Mouse (Mus musculus): Measurements from ENCODE around the gene Tecta.

- TF ChIP-seq POLR2A (IDR thresholded peaks at IDR 0.05; ENCODE audit: borderline replicate concordance, control insufficient read depth, low read depth, low read length) (no peak), CTCF (IDR thresholded peaks at IDR 0.05; ENCODE audit: control insufficient read depth, insufficient read depth, low read length) (no peak)
Measured at GRCm38 (mm10) chr9:42371670-42372368, 27.9 kb downstream of the Tecta start.
